Comparison of ENCODE assay signal across 8 mouse cellular contexts in genomic region chr19:28010471-28011395, GRCm38 (mm10). TPM values are rescaled to one million over a fixed set of nuclear protein-coding genes. Genes with fewer than 3 reads are reported as not detected.
A peak's percentile ranks its signal among the peaks of the same experiment; 100 is the strongest.
DNase-seq lines count a peak whose midpoint lies in the region; ATAC-seq lines count a peak whose summit lies in the region.

TSS of gene Rfx3 (minus strand) at chr19:28011166.

- no peaks in the 10 kb centered on the region for H3K9me3 ChIP-seq in forebrain, embryonic 14.5 days (replicated peaks; ENCODE audit: control insufficient read depth, low read length)
- no peaks in the 10 kb centered on the region for H3K9me3 ChIP-seq in lung, embryonic 16.5 days (ENCODE audit: control insufficient read depth, low read length)

- DNase-seq in MN1 (ENCODE audit: low spot score): peak; percentile 83
- DNase-seq in c-Kit-positive CD71-positive TER-119-positive erythroid progenitor cells, embryonic 14.5 days (ENCODE audit: low spot score): peak; percentile 67
- DNase-seq in forebrain, embryonic 14.5 days (ENCODE audit: low spot score): peak; percentile 95
- peak; percentile 52 for DNase-seq in heart, postnatal 4 days
- DNase-seq in layer of hippocampus, adult 8-10 months (ENCODE audit: low spot score in 2 of 2): peak; percentile 29 to 81
- DNase-seq in ovary, postnatal 10 days (ENCODE audit: low spot score): peak; percentile 21
- DNase-seq in thymus, postnatal 10 days (ENCODE audit: low spot score in 2 of 2): peak; percentile 57 to 81

- H3K36me3 ChIP-seq in forebrain, embryonic 14.5 days (ENCODE audit: control insufficient read depth, insufficient read depth, low read length): no peaks in the 10 kb centered on the region
- H3K36me3 ChIP-seq in lung, embryonic 16.5 days (ENCODE audit: control insufficient read depth, insufficient read depth, low read length): no peaks in the 10 kb centered on the region

- peak within 1 kb of the TSS; percentile 100 for H3K27ac ChIP-seq in forebrain, embryonic 14.5 days (ENCODE audit: low read depth, low read length)
- peak within 1 kb of the TSS; percentile 100 for H3K27ac ChIP-seq in lung, embryonic 16.5 days (ENCODE audit: low read length)

- peak; percentile 90 for ATAC-seq in forebrain, embryonic 14.5 days
- ATAC-seq in lung, embryonic 16.5 days (ENCODE audit: low read depth): peak; percentile 89

- H3K4me3 ChIP-seq in forebrain, embryonic 14.5 days (ENCODE audit: low read depth, low read length): peak within 1 kb of the TSS; percentile 89
- H3K4me3 ChIP-seq in lung, embryonic 16.5 days (ENCODE audit: low read length): peak within 1 kb of the TSS; percentile 91

- H3K9ac ChIP-seq in forebrain, embryonic 14.5 days (ENCODE audit: low read length): peak within 1 kb of the TSS; percentile 93
- peak within 1 kb of the TSS; percentile 94 for H3K9ac ChIP-seq in lung, embryonic 16.5 days (ENCODE audit: low read length)

- H3K27me3 ChIP-seq in forebrain, embryonic 14.5 days (replicated peaks; ENCODE audit: control insufficient read depth, insufficient read depth, low read length): no peaks in the 10 kb centered on the region
- H3K27me3 ChIP-seq in lung, embryonic 16.5 days (ENCODE audit: control insufficient read depth, insufficient read depth, low read depth, low read length): no peaks in the 10 kb centered on the region

- under 1% methylated on average over 67 of the region's 78 CpGs for WGBS in forebrain, embryonic 14.5 days
- under 1% methylated on average over 62 of the region's 78 CpGs for WGBS in lung, embryonic 16.5 days

- H3K4me1 ChIP-seq in forebrain, embryonic 14.5 days (ENCODE audit: control insufficient read depth, insufficient read depth, low read length): peaks cover 6% of the 10 kb centered on the region
- H3K4me1 ChIP-seq in lung, embryonic 16.5 days (replicated peaks; ENCODE audit: control insufficient read depth, insufficient read depth, low read length): no peaks in the 10 kb centered on the region; the same call in 1 of the 2 replicates

- H3K4me2 ChIP-seq in forebrain, embryonic 14.5 days (ENCODE audit: low read length): peak within 1 kb of the TSS; percentile 74
- peak within 1 kb of the TSS; percentile 88 for H3K4me2 ChIP-seq in lung, embryonic 16.5 days (ENCODE audit: low read depth, low read length)

RNA-seq across cellular contexts. Expression of gene Rfx3, which starts in this region (rescaled TPM):
- 25.1 and 30.6 TPM in 2 replicates for polyA plus RNA-seq in forebrain, embryonic 14.5 days (2014; fragmentation: Nextera tagmentation; extraction: Ambion mirVana)
- 1 to 10 TPM; 4.4 to 7.1 TPM for total RNA-seq in heart, postnatal 4 days (2021)
- 100 to 1,000 TPM in 3 of 4 experiments, 10 to 100 TPM in 1; 97.2 to 132 (median 109) TPM for total RNA-seq in layer of hippocampus, adult 8-10 months (2022)
- polyA plus RNA-seq in lung, embryonic 16.5 days (2015; fragmentation: Nextera tagmentation; extraction: Ambion mirVana): 12.6 and 13.6 TPM in 2 replicates

Comparison
In these comparisons a context has a peak if more than half of its experiments do, and no peak if none do; other contexts are left out.
1. Peak in every context shown above with its lines: DNase-seq, ATAC-seq, H3K4me3 ChIP-seq and H3K27ac ChIP-seq.
2. RNA of gene Rfx3 (total RNA-seq): 97.2 to 132 TPM in layer of hippocampus, adult 8-10 months; 4.4 to 7.1 TPM in heart, postnatal 4 days; every median in the first group is over 10 times any median in the second.
3. DNase-seq: peak in every context shown above with its lines; median percentile 95 in forebrain, embryonic 14.5 days; 83 in MN1; 69 in thymus, postnatal 10 days; 67 in c-Kit-positive CD71-positive TER-119-positive erythroid progenitor cells, embryonic 14.5 days; 55 in layer of hippocampus, adult 8-10 months; 52 in heart, postnatal 4 days; 21 in ovary, postnatal 10 days.